Mouse (Mus musculus): Measurements from ENCODE around the gene Art3.
"Not testable (repeated sequence)": the region's sequence is repeated elsewhere in the genome, so short reads cannot be mapped to it uniquely, and the experiment has no call there.

Gene Art3

GRCm38 (mm10) chr5:92340606-92341005, 9.0 kb downstream of the Art3 start:
- no peak for DNase-seq

GRCm38 (mm10) chr5:92345006-92345405, 13.4 kb downstream of the Art3 start:
- DNase-seq, result no peak

GRCm38 (mm10) chr5:92348794-92349413, 17.3 kb downstream of the Art3 start, which contains the start of gene Cxcl10:
TSS of gene Cxcl10 (minus strand) at chr5:92348889.
- DNase-seq, result peak; percentile 31

- no peak for DNase-seq
These were observed 18.1 kb downstream of the Art3 start for GRCm38 (mm10) chr5:92349731-92350130.

GRCm38 (mm10) chr5:92352716-92353115, 21.1 kb downstream of the Art3 start:
- DNase-seq, result not testable (repeated sequence)

- DNase-seq, result no peak
These were observed 21.9 kb downstream of the Art3 start for GRCm38 (mm10) chr5:92353517-92353916.

GRCm38 (mm10) chr5:92358033-92358432, 26.4 kb downstream of the Art3 start:
- DNase-seq, result no peak

- no peak for DNase-seq
These were observed 27.3 kb downstream of the Art3 start for GRCm38 (mm10) chr5:92358767-92359455.

- DNase-seq, result no peak
These were observed 31.6 kb downstream of the Art3 start for GRCm38 (mm10) chr5:92363179-92363578.

GRCm38 (mm10) chr5:92364011-92364410, 32.4 kb downstream of the Art3 start:
- DNase-seq, result no peak

GRCm38 (mm10) chr5:92365146-92365705, 33.6 kb downstream of the Art3 start:
- no peak for DNase-seq

- no peak for DNase-seq
These were observed 34.9 kb downstream of the Art3 start for GRCm38 (mm10) chr5:92366565-92366964.

GRCm38 (mm10) chr5:92368392-92368791, 36.8 kb downstream of the Art3 start:
- DNase-seq, result no peak

- peak; percentile 40 for DNase-seq
These were observed 37.7 kb downstream of the Art3 start for GRCm38 (mm10) chr5:92369151-92369994.

- no peak for DNase-seq
These were observed 38.8 kb downstream of the Art3 start for GRCm38 (mm10) chr5:92370392-92370791.

- no peak for DNase-seq
These were observed 39.3 kb downstream of the Art3 start for GRCm38 (mm10) chr5:92370891-92371290.

GRCm38 (mm10) chr5:92371361-92371976, 39.8 kb downstream of the Art3 start:
- DNase-seq, result no peak

- DNase-seq, result no peak
These were observed 41.0 kb downstream of the Art3 start for GRCm38 (mm10) chr5:92372605-92373004.

- DNase-seq, result no peak
These were observed 43.1 kb downstream of the Art3 start for GRCm38 (mm10) chr5:92374721-92375142.

GRCm38 (mm10) chr5:92375368-92375767, 43.7 kb downstream of the Art3 start:
- DNase-seq, result no peak

- DNase-seq, result no peak
These were observed 45.3 kb downstream of the Art3 start for GRCm38 (mm10) chr5:92376795-92377405.
